Mouse (Mus musculus): ENCODE measurements around the gene Tex264. TPM values are rescaled to one million over a fixed set of nuclear protein-coding genes. Genes with fewer than 3 reads are reported as not detected.
A peak's percentile ranks its signal among the peaks of the same experiment; 100 is the strongest.
"Not testable (repeated sequence)": the region's sequence is repeated elsewhere in the genome, so short reads cannot be mapped to it uniquely, and the experiment has no call there.

Tex264 gene
- total RNA-seq, 1 experiment from 2014 or later: 93.9 TPM

DNA sequence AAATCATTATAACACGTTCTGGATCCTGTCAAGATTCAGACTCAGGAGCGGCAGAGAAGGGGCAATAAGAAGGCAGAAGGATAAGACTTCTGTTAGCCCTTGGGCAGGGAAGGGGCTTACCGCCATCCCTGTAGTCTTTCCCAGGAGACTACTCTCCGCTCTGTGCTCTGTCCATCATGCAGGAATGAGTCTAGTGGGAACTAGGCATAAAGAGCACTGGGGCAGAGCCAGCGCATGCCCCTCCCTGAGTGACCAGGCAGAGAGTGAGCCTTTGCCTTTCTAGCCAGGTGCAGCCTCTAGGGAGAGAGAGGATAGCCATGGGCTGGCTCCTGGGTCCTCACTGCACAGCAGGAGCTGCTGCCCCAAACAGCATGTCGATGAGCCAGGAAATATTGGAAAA, 20.9 kb downstream of the Tex264 start:
- DNase-seq: no peak

DNA sequence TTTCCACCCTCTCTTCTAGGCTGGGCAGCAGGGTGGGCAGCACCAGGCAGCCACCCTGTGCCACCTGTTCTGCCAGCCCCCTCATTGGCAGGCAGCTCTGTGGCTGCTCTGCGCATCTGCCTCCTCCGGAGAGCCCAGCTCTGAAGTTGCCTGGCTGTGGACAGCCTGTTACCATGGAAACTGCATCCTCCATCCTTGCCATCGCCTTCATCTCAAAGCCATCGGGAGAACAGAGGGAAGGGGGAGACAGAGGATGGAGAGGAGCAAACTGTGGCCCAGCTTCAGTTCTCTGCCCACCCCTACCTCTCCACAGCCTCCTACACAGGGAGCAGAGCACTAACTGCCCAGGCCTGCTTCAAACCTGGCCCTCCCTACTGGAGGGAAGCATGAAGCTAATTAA, 21.3 kb downstream of the Tex264 start:
- no peak for DNase-seq

DNA sequence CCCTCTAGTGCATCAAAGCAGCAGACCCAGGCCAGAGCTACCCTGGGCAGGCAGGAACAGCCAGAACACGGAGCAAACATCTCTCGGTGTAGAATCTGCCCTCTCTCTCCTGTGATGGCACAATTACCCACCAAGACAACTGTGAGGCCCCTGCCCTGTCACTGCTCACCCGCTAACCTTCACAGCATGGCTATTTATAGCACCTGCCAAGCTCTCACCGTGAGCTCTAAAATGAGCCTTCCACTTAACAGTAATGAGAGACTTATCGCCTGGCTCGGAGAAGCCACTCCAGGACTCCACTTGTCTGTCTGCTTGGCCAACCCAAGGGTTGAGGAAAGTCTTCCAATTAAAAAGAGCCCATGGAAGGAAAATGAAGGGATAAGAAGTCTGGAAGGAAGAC, 22.5 kb downstream of the Tex264 start:
- no peak for DNase-seq

DNA sequence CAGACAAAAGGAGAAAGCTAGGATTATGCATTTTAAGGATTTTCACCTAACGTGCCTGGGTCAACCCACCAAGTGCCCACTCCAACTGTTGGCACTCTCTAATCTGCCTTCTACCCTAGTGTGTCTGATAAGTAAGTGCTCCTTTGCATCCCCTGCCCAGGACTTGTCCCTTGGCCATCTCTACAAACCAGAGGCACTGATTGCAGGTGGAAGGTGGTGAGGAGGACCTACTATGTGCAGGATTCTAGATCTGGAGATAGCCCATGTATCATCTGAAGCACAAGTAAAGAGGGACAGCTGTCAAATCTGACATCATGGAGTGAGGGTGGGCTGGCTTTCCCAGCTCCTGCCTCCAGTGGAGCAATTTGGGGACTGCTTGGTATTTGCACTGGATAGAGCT, 25.8 kb downstream of the Tex264 start:
- no peak for DNase-seq

DNA sequence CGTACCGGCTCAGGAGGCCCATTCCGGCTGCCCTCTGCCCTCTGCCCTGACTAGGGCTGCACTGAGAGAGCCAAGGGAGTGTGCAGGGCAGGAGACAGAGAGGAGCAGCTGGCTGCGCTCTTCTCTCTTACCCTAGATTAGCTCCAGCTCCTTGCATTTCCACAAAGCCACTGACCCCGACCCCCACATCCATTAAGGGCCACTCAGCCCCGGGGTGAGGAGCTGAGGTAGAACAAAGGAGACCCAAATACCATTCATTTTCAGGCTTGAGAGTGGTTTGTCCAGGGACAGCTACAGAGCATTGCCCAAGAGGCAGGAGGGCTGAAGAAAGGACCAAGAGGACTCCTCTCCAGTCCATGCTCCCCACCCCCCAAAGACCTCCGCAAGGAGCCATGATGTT, 26.3 kb downstream of the Tex264 start:
- DNase-seq: no peak

DNA sequence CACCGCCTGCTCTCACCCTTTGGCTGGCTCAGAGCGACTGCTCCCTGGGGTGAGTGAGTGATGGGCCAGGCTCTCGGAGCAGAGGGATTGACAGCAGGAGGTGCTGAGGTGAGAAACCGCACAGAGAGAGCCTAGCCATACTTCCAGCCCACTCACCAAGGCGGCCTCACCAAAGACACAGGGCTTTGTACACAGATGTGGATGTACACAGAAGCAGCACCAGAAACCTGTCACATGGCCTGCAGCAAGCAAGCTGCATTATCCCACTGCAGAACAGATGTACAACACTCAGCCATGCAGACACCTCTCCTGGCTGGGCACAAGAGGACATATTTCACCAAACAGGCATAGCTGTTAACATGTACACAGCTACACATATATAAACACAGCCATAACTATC, 28.1 kb downstream of the Tex264 start:
- DNase-seq: no peak

DNA sequence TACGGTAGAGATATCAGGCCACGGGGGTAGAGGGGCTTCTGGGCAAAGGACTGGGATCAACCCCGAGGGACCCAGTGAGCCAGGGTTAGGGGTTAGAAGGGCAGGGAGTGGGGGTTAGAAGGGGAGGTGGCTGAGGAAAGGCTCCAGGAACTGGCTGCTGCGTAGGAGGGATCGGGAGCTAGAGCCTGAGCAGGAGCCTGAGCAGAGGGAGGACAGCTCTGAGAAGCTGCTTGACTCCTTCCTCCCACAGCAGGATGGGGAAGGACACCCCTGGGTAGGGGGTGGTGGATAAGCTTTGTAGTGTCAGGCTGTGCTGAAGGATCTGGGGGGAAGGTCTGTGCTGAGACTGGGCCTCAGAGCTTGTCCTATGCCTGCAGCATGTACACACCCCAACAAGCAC, 28.9 kb downstream of the Tex264 start:
- no peak for DNase-seq

DNA sequence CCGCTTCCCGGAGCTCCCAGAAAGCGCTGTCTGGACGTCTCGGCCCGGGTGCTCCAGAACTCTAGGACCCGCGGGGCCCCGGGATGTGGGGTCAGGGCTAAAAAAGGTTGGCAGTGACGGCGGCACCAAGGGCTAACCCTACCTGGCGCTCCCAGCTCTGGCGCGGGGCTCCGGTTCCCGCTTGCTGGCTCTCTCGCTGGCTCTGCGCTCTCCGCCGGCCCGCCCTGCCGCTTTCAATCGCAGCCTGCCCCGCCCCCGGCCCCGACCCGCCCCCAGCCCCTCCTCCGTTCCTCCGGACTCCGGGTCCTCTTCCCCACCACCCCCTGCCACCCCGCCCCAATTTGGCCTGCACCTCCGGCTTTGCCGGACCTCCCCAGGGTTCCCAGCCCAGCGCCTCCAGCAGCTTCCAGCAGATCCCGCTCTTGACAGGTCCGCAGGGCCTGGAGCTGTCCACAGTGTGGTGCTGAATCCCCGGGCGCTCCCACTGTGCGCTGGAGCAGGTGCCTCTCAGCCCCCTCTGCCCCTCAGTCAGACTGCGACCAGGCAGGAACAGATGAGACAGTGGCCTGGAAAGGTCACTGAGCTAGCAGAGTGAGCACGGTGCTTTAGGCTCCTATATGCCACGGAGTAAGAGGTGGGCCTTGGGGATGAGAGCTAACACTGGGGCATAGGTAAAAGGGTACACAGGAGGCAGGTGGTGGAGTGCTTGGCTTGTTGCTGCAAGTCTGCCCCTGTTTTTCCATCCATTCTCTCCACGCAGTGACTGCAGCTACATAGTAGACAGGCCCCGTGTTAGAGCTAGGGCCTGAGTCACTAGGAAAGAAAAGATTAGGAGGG, 29.6 kb downstream of the Tex264 start, which contains the start of gene Grm2:
TSS of gene Grm2 (minus strand) at position 199 of the 837 bp plus-strand sequence.
- peak; percentile 86 for DNase-seq

DNA sequence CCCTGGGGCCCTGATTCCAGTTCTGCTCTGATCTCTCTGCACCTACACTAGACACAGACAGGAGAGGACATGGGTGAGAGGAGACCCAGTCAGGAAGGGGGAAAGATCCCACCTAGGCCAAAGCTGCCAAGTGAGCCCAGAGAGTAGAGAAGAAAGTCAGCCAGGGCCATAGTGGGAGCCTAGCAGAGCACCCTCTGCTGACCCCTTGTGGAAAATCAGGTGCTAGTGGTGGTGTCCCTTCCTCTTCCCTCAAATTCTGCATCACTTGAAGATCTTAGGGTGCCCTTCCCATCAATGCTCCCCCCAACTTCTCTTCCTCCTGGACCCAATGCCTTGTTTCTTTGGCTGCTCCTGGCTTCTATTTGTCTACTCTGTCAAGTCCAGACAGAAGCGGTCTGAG, 33.0 kb downstream of the Tex264 start:
- no peak for DNase-seq

DNA sequence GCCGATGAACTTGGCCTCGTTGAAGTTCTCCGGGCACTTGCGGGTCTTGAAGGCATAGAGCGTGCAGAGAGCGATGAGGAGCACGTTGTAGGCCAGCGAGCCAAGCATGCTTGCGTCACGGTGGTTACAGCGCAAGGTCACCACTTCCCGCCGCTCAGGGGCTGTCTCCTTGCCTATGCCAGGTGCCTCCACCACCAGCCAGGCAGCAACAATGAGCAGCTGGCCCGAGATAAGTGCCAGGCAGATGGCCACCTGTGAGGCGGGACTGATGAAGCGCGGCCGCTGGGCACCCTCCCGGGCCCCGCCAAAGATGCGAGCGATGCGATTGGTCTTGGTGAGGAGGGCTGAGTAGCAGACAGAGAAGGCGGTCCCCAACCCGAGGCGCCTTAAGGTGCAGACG, 38.5 kb downstream of the Tex264 start:
- no peak for DNase-seq

DNA sequence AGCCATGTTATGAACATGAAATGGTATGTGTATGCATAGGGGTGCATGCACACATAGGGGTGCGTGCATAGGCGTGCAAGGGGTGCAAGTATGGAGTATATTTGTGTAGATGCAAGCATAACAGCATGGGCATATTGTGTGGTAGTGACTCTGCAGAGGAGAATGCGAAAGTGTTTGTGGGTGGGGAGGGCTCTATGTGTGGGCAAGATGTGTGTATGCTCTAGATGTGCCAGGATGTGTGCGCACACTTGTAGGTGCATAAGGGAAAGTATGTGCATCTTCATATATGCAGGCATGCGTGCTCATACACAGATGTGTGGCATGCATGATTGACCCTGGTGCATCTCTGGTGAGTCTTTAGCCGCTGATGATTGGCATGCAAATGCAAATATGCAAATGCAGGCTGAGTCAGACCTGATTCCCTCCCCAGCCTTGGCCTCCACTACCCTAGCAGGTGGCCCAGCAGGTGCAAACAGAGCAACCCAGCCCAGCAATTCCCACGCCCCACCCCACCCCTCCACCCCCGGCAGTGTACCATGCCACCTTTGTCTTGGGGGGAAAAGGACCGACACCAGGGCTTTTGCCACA, 39.9 kb downstream of the Tex264 start:
- DNase-seq: no peak

DNA sequence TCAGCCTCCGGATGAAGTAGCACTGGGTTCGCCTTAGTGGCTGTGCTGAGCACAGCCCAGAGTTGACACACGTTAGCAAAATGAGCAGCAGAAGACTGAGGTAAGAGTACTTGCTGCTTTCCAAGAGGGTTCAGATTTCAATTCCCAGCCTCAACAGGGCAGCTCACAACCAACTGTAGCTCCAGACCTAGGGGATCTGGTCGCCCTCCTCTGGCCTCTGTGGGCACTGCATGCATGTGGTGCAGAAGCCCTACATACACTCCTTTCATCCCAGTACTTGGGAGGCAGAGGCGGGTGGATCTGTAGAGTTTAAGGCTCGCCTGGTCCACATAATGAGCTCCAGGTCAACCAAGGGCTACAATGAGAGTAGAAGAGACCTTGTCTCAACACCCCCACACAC, 41.9 kb downstream of the Tex264 start:
- peak; percentile 31 for DNase-seq

DNA sequence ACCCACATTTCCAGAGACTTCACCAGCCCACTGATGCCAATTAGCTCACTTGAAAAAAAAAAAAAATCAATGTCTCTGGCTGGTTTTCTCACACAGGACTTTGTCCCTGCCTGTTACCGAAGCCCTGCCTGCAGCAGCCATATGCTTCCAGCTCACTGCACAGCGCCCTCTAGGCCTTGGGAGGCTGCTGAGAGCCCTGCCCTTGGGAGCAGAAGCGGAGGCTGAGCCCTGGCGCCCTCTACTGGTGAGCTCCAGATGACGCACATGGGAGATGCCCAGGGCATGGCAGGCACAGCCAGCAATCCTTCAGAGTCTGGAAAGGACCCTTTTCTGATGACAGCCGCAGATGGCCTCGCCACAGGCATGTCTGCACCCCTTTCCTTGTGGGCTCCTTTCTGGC, 42.6 kb downstream of the Tex264 start:
- DNase-seq: peak; percentile 94

DNA sequence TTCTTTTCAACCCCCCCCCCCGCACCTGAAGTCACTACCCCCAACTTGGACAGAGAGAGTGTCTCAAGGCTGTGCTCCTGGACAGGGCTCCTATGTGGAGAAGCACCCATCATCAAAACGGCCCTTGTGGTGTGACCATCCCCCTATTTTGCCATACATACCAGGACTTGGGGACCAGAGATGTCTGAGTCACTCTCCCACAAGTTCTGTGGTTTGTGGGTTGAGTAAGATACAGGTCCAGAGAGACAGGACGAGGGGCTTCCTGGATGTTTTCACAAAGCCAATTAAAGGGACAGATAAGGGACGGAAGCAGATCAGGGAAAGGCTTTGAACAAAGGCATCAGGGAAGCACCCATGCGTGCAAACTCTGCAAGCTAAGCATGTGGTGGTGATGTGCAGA, 44.4 kb downstream of the Tex264 start:
- no peak for DNase-seq

DNA sequence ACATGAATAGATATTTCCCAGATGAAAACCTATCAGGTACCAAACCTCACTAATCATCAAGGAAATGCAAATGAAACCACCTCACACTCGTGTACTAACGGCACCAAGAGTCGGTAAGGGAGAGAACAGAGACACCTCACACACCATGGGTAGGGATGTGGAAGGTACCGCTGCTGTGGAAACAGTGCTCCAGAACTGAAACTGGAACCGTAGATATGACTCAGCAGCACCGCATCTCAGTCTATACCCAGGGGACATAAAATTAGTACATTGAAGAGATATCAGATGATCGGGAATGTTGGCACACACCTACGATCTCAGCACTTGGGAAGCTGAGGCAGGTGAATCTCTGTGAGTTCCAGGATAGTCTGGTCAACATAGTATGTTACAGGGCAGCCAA, 47.6 kb downstream of the Tex264 start:
- DNase-seq: no peak

DNA sequence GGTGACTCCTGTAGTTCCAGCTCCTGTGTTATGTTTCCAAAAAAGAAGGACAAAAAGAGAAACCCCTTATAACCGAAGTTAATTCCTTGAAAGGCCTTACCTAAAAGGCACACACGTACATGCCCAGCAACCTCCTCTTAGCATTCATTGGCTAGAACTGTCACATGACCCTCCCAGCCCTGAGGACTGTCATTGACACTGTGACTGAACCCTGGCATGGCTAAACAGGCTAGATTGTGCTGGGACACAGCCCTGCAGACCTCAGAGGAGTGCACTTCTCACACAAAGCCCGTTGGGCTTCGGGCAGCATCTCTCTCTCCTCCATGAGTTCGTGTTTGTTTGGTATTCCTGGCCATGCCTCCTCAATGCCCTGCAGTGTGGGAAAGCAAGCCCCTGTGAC, 53.5 kb downstream of the Tex264 start:
- DNase-seq: no peak

DNA sequence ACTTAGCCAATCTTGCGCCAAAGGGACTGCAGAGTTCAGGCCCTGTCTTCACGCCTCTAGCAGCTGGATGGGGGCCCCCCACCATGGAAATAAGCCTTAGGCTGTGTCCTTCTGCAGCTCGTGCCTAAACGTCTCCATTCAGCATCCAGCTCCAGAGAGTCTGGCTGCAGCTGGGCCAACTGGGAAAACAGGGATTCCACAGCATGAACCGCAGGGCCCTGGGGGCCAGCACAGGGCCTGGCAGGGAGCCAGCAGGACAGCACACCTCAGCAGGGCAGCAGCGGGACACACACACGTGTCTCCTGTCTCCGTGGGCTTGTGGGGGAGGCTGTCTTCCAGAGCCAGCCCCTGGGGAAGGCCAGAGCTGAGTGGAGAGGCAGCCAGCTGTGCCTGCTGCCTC, 57.9 kb downstream of the Tex264 start:
- DNase-seq: not testable (repeated sequence)

DNA sequence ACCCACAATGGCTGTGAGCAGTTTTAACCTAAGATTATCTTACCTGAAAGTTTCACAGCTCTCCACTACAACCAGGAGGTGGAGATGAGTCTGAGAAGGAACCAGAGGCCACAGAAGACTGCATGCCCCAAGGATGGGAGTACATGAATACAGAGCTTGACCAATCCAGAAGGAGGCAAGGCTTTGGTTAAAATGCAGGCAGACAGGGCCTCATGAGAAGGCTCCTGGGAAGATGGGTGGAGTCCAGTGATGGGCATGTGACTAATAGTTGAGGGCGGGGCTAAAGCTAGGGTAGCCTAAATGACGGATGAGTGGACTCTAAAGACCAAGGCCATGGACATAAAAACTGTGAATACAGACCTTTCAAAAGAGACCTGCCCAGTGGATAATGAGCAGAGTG, 59.4 kb downstream of the Tex264 start, which contains the start of gene Iqcf6:
TSS of gene Iqcf6 (plus strand) at position 301 of the 400 bp plus-strand sequence.
- DNase-seq: peak; percentile 11

DNA sequence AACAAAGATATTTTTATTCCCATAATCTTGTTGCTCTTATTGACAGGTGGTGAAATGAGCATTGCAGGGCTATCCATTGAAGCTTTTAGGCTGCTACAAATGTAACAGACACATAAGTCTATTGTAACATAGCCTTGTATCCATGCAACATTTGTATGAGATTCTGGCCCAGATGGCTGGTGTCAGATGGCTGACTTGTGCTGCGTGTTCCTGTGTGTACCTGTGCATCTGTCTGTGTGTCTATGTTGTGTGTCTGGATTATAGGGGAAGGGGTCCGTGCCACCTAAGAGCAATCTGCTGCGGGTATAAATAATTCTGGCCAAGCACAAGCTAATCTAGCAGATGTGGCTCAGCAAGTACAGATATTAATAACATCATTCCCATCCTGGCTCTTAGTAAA, 68.2 kb downstream of the Tex264 start:
- DNase-seq: no peak

DNA sequence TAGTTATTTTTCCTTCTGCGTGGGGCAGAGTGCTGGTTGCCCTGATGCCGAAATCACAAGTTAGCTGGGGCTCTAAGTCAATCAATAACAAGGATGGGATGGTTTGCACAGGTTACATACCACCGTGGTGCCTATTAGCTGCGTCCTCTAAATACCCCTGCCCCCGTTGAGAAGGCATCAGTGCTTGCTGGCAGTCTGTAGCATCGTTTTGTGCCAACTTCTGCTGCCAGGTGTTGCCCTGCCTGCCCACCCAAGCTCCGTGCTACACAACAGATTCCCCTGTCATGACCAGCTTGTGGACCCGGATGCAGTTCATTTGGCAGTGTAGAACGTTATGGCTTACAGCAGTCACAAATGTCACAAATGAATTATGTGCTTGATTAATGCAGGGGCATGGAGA, 69.4 kb downstream of the Tex264 start:
- no peak for DNase-seq

DNA sequence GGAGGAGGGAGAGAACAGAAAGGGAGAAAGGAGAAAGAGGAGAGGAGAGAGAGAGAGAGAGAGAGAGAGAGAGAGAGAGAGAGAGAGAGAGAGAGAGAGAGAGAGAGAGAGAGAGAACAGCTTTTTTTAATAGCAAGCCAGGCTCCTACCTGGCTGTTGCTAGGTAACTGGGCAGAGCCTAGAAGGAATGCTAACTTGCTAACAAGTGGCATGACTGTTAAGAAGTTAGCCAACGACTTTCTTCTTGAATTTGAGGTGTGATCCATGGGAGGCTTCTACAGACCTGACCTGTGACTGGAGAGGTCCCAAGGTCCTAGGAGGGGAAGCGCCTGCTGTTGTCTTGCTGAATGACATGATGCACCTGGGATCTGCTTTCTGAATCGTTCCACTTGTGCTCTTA, 71.1 kb downstream of the Tex264 start:
- no peak for DNase-seq

DNA sequence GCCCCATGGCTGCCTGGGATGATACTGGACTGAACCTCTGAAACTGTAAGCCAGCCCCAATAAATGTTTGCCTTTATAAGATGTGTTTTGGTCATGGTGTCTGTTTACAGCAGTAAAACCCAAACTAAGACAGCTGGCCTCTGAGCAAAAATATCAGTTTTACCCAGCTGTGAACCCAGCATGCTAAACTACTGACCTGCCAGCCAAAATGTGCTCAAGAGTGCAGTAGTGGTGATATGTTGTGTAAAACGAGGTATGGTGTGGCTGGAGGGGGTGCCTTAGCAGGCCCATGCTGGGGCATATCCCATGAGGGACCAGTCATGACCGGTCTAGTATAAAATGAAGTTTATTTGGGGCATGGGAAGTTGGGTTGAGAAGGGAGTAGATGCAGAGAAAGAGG, 71.8 kb downstream of the Tex264 start:
- DNase-seq: no peak

DNA sequence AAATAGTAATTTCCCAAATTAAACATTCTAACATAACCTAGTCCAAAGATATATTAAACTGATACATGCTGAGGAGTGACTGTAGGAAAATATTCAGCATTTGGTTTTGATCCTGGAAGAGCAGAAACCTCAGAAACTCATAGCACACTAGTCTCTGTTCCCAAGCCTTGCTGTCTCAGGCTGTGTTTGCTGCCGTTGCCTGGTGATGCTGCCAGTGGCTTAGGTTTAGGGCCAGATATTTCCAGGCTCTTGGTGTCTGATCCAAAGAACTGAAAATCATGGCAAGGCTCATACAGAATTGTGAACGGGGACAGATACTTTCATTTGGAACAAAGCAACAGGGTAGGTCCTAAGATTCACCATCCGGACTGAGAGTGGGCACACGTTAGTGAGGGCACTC, 75.0 kb downstream of the Tex264 start:
- DNase-seq: no peak

Data from adrenal gland, postnatal 14 days (tissue).